Mouse (Mus musculus): ENCODE results near the gene Nectin1.

Gene Nectin1

GRCm38 (mm10) chr9:43801911-43802310 is 58.1 kb downstream of the Nectin1 start:
- CTCF ChIA-PET: interaction anchor here in 3 of 4 experiments (0.7 to 2.4 kb wide), 8 partner anchors 58 to 421 kb away, joined by 3 to 14 read pairs (median 6); partner anchors contain the start of gene Nectin1 (in 2 of the 3)
- POLR2A ChIA-PET: interaction anchor here in 3 of 4 experiments (0.6 to 1.5 kb wide), 6 partner anchors 30 to 66 kb away, joined by 3 to 6 read pairs (median 4); partner anchors contain the start of gene Nectin1 (in 1 of the 3)

- ChIA-PET POLR2A (interaction anchor here in 3 of 4 experiments (0.5 to 2.3 kb wide), 9 partner anchors 10 to 651 kb away, joined by 3 to 8 read pairs (median 4); no protein-coding TSS in a partner anchor), CTCF (interaction anchor here (0.6 to 1.2 kb wide), 7 partner anchors 20 to 206 kb away, joined by 3 to 14 read pairs (median 4); no protein-coding TSS in a partner anchor)
These were observed 63.8 kb downstream of the Nectin1 start for GRCm38 (mm10) chr9:43807565-43807964.

GRCm38 (mm10) chr9:43808099-43808498 is 64.3 kb downstream of the Nectin1 start:
- ChIA-PET CTCF (interaction anchor here in 3 of 4 experiments (0.6 to 1.2 kb wide), 5 partner anchors 19 to 206 kb away, joined by 3 to 14 read pairs (median 4); no protein-coding TSS in a partner anchor), POLR2A (interaction anchor here in 3 of 4 experiments (0.5 to 2.3 kb wide), 10 partner anchors 10 to 651 kb away, joined by 3 to 8 read pairs (median 4); no protein-coding TSS in a partner anchor)

GRCm38 (mm10) chr9:43808546-43808945 is 64.8 kb downstream of the Nectin1 start:
- POLR2A ChIA-PET: interaction anchor here in 2 of 4 experiments (0.9 to 2.3 kb wide), 6 partner anchors 11 to 127 kb away, joined by 3 to 5 read pairs (median 4); no protein-coding TSS in a partner anchor
- CTCF ChIA-PET: interaction anchor here in 2 of 4 experiments (0.5 to 1.0 kb wide), 5 partner anchors 19 to 864 kb away, joined by 3 read pairs; partner anchors contain the start of gene Grik4 (in 1 of the 2)

- CTCF ChIA-PET: no interaction called here
- POLR2A ChIA-PET: no interaction called here
These were observed 69.4 kb downstream of the Nectin1 start for GRCm38 (mm10) chr9:43813156-43813555.

GRCm38 (mm10) chr9:43822206-43822605 is 78.4 kb downstream of the Nectin1 start:
- ChIA-PET CTCF (interaction anchor here in 2 of 4 experiments (0.6 to 1.4 kb wide), 2 partner anchors 23 to 68 kb away, joined by 5 to 7 read pairs; no protein-coding TSS in a partner anchor), POLR2A (interaction anchor here in 1 of 4 experiments (0.7 to 1.4 kb wide), 3 partner anchors 10 to 26 kb away, joined by 3 to 13 read pairs (median 4); no protein-coding TSS in a partner anchor)

GRCm38 (mm10) chr9:43825178-43825577 is 81.4 kb downstream of the Nectin1 start:
- POLR2A ChIA-PET: no interaction called here

GRCm38 (mm10) chr9:43826558-43827253 is 82.9 kb downstream of the Nectin1 start:
- ChIA-PET POLR2A (interaction anchor here (0.5 to 1.1 kb wide), 5 partner anchors 13 to 580 kb away, joined by 3 to 5 read pairs (median 4); no protein-coding TSS in a partner anchor), CTCF (interaction anchor here (0.5 to 2.2 kb wide), 20 partner anchors 10 to 685 kb away, joined by 3 to 11 read pairs (median 3); partner anchors contain the start of gene Nectin1 (in 1 of the 4))

More at GRCm38 (mm10) chr9:43825178-43825577, 81.4 kb downstream of the Nectin1 start:
- CTCF ChIA-PET: interaction anchor here in 2 of 4 experiments (0.5 to 1.2 kb wide), 2 partner anchors 82 to 150 kb away, joined by 3 to 16 read pairs; partner anchors contain the start of gene Nectin1 (in 1 of the 2)

GRCm38 (mm10) chr9:43827593-43827992 is 83.8 kb downstream of the Nectin1 start:
- ChIA-PET POLR2A (interaction anchor here in 2 of 4 experiments (0.6 to 1.1 kb wide), 3 partner anchors 98 to 318 kb away, joined by 3 to 5 read pairs (median 4); no protein-coding TSS in a partner anchor), CTCF (interaction anchor here (0.5 to 2.2 kb wide), 44 partner anchors 9 to 1440 kb away, joined by 3 to 11 read pairs (median 3); partner anchors contain the start of gene Nectin1 (in 3 of the 4))

- CTCF ChIA-PET: interaction anchor here in 3 of 4 experiments (0.7 to 1.5 kb wide), 3 partner anchors 11 to 54 kb away, joined by 3 to 6 read pairs (median 3); no protein-coding TSS in a partner anchor
These were observed 85.2 kb downstream of the Nectin1 start for GRCm38 (mm10) chr9:43828960-43829359.

GRCm38 (mm10) chr9:43833232-43833631 is 89.4 kb downstream of the Nectin1 start:
- POLR2A ChIA-PET: no interaction called here
- CTCF ChIA-PET: interaction anchor here in 1 of 4 experiments (0.7 kb wide), 1 partner anchor 12 kb away, joined by 3 read pairs; no protein-coding TSS in a partner anchor

More at GRCm38 (mm10) chr9:43828960-43829359, 85.2 kb downstream of the Nectin1 start:
- POLR2A ChIA-PET: interaction anchor here in 2 of 4 experiments (0.6 kb wide), 2 partner anchors 13 to 483 kb away, joined by 3 to 4 read pairs; no protein-coding TSS in a partner anchor

GRCm38 (mm10) chr9:43834283-43834682 is 90.5 kb downstream of the Nectin1 start:
- ChIA-PET POLR2A (no interaction called here), CTCF (interaction anchor here in 2 of 4 experiments (1.8 to 2.2 kb wide), 2 partner anchors 11 to 12 kb away, joined by 8 read pairs; no protein-coding TSS in a partner anchor)

- POLR2A ChIA-PET: interaction anchor here in 2 of 4 experiments (0.9 to 1.3 kb wide), 3 partner anchors 11 to 84 kb away, joined by 3 read pairs; no protein-coding TSS in a partner anchor
- CTCF ChIA-PET: interaction anchor here in 2 of 4 experiments (0.6 to 1.4 kb wide), 4 partner anchors 47 to 482 kb away, joined by 3 read pairs; partner anchors contain the start of gene Nectin1 (in 1 of the 2)
These were observed 94.8 kb downstream of the Nectin1 start for GRCm38 (mm10) chr9:43838561-43838960.

- ChIA-PET CTCF (interaction anchor here in 2 of 4 experiments (0.6 to 1.8 kb wide), 4 partner anchors 16 to 447 kb away, joined by 3 to 5 read pairs (median 3); no protein-coding TSS in a partner anchor), POLR2A (no interaction called here)
These were observed 99.3 kb downstream of the Nectin1 start for GRCm38 (mm10) chr9:43842921-43843577.

GRCm38 (mm10) chr9:43843711-43844127 is 99.9 kb downstream of the Nectin1 start:
- ChIA-PET CTCF (interaction anchor here in 2 of 4 experiments (0.6 to 1.8 kb wide), 3 partner anchors 16 to 556 kb away, joined by 3 to 5 read pairs (median 5); no protein-coding TSS in a partner anchor), POLR2A (interaction anchor here in 1 of 4 experiments (1.3 kb wide), 1 partner anchor 22 kb away, joined by 3 read pairs; no protein-coding TSS in a partner anchor)

- CTCF ChIA-PET: interaction anchor here (0.5 to 2.2 kb wide), 61 partner anchors 8 to 1323 kb away, joined by 3 to 10 read pairs (median 4); partner anchors contain the start of gene Nectin1 (in 2 of the 4)
- POLR2A ChIA-PET: interaction anchor here in 3 of 4 experiments (0.6 to 1.5 kb wide), 6 partner anchors 8 to 867 kb away, joined by 3 to 4 read pairs (median 3); no protein-coding TSS in a partner anchor
These were observed 102.1 kb downstream of the Nectin1 start for GRCm38 (mm10) chr9:43845660-43846455.

GRCm38 (mm10) chr9:43847861-43848260 is 104.1 kb downstream of the Nectin1 start:
- ChIA-PET CTCF (interaction anchor here in 2 of 4 experiments (0.7 to 1.0 kb wide), 2 partner anchors 12 to 606 kb away, joined by 3 read pairs; no protein-coding TSS in a partner anchor), POLR2A (interaction anchor here in 1 of 4 experiments (0.7 kb wide), 2 partner anchors 69 to 351 kb away, joined by 3 read pairs; no protein-coding TSS in a partner anchor)

All from embryonic stem cell, embryonic (primary cell).